Mouse (Mus musculus) gastrocnemius, postnatal 36 days (tissue): ENCODE measurements at regions not wholly inside any gene's neighbourhood (a gene's known extent, or its start where the extent isn't known, plus 50 kb on each side); places are given as distances from the start of the nearest gene placed in this dataset.

Source experiments
- DNase-seq, 2 experiments: peaks; one replicate each; pipeline ENCODE4 v3.0.0; 2022
- intact Hi-C: fragments of 180-260 bp; cut with DNase I; formaldehyde crosslinking; loops from one replicate; pipeline ENCODE4 v1.15.1; 2025

DNA sequence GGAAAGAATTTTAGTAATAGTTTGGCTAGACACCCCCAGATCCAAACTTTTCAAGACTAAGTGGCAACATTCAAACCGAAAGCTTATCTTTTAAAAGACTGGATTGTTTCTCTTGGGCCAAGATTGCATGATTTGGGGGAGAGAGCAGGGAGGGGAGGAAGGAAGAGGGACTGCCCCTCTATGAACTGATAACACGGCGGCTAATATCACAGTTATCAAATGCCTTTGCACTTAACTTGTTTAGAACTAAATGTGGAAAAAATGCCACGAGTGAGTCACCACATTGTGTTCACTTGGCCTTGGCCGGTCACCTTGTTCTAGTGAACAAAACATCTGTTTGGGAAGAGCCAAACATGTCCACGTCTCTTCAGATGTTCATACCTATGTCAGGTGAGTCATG is 92.3 kb downstream of the Tes start:
- DNase-seq = no peak
- intact Hi-C loops = no loop called here

DNA sequence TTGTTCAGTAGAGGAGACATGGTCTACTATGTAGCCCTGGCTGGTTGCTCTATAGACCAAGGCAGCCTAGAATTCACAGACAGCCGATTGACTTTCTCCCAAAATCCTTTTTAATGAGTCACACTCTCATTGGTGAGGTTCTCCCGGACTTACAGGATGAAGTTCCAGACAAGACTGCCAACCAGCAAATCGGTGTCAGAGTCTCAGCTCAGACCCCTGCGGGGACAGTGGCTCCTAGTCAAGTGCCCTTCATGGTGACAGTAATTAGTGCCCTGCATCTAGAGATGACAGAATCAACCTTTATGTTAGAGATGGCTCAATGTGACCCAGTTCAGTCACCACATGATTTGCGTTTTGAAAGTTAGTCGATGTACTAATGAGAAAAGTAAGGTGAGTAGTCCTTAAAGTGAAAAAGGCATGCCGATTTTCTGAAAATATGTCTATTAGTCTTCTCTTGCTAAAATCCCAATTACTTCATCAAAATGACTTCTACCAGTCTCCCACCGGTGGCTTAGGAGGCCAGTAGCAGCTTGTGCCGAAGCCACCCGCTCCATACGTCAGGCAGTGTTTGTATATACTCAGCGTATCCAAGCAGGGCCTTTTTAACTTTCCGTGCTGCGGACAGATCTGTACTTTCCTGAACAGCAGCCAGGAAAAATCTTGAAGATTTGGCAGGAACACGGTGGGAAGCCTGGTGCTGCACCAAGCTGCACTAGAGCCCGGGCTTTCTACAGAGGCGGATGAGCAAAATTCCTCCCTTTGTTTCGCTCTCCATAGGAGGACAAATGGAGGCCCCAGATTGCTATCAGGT is 105.2 kb downstream of the Tes start:
- intact Hi-C loops = no loop called here
- DNase-seq = peak; percentile 30 to 37

DNA sequence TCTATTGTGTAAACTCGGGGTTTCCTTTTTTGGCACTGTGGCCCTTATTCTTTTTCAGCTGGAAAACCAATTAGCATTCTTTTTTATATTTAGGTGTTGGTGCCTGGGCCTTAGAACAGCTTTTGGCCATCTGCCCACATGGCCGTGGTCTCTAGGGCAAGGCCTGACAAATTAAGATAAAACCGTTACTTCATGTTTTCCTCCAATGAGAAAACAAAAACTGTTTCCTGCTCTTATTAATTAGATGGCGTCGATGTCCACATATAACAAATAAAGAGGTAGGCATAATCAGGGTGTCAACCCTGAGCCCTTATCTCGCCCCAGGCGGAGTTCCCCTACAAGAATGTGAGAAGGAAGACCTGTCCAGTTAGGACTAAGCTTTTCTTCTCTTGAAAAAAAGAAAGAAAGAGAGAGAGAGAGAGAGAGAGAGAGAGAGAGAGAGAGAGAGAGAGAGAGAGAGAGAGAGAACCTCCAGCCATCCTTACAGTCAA is 105.9 kb downstream of the Tes start:
- peak in 1 of 2 experiments; percentile 61 for DNase-seq
- intact Hi-C loops = no loop called here

DNA sequence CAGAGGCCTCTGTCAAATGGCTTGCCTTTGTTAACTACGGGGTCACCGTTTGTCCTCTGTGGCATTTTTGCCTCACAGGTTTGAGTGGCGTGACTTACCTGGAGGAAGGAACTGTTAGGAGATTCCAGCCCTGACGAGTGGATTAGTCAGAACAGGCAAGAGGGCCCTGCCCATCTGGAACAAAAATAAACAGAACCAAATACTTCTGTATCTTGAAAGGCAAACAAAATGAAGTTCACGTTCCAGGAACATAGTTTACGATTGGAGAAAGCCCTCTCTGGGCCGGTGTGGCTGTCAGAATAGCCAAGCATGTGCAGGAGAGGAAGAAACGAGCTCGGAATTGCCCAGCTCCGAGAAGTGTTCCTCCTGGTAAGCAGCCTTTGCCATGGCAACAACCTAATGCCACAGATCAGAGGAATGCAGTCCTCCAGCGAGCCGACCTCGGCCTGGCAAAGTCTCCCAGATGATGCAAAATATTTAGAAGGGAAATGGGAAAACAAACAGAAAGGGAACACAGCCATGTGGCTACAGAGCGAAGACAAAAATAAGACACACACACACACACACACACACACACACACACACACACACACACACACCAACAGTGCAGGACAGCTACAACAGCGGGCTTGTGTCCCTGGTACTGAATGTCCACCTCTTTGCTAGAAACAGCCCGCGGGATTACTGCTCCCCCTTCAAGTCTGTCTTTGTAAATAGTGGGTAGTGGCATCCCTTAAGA is 106.5 kb downstream of the Tes start:
- intact Hi-C loops = no loop called here
- DNase-seq = peak in 1 of 2 experiments; percentile 32

DNA sequence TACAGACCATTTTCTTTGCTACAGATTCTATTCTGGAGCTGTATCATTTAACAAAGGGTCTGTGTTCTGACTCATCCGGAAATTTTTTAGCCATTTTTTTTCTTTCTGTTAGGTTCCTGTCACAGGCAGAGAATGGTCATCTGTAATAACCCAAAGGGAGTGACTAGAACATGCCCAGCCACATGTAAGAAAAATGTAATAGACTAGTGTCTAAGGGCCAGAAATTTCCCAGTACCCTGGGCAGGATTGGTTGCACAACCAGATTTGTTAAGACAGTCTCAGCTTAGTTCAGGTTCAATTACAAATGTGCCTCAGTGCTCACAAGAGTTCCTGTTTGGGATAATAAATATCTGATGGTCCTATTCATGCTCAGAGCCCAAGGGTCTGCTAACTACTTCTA is 107.1 kb downstream of the Tes start:
- intact Hi-C loops = no loop called here
- no peak for DNase-seq

DNA sequence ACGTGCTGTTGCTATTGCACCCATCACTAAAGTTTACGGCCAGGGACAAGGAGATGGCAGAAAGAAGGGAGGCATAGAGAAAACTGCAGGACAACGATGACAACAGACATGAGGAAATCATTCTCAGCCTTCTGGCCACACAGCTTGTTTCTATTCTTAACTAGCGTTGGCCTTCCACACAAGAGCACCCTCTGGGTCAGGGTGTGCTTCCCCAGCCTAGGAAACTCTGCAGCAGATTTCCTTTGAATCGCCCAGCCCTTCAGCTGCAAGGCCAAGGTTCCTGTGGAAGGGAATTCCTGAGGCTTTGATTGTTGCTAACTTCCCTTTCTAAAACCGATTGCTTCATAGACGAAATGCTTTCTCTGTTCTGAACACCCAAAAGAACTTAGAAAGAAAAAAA is 103.8 kb upstream of the Cav2 start:
- peak in 1 of 2 experiments; percentile 29 for DNase-seq
- intact Hi-C loops = no loop called here

DNA sequence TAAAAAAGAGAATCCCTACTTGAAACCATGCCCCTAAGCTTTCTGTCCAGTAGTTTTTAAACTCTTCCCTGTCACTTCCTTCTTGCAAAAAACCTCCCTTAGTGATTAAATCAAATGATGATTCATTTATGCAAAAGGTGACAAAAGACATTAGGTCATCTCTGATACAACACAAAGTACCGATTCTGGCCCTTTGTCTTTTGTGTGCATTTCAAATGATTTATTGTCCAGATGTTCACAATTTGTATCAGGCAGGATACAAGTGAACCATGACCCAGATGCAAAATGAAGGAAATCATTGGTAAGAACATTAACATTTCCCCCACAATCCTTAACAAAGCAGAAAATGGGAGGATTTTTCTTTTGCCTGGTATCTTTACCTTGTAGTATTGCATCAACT is 101.5 kb upstream of the Cav2 start:
- DNase-seq = no peak

DNA sequence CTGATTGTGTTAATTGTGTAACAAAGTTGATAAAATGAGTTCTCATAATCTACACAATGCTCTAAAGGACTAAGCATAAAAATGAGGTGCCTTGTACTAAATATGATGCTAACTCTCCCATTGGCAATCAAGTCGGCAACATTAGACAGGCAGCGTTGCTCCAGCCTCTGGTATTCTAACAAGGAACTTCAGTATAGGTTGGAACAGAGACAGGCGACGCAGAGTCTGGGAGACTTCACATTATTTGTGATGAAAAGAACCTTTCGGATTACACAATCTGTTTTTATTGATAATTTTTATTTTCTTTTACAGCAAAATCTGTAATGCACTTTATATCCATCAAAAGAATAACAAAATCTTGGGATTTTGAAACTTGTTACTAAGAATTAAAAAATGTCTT is 94.4 kb upstream of the Cav2 start:
- DNase-seq = no peak
- intact Hi-C loops = no loop called here

More for the DNA sequence above, 101.5 kb upstream of the Cav2 start:
- intact Hi-C loops = no loop called here

DNA sequence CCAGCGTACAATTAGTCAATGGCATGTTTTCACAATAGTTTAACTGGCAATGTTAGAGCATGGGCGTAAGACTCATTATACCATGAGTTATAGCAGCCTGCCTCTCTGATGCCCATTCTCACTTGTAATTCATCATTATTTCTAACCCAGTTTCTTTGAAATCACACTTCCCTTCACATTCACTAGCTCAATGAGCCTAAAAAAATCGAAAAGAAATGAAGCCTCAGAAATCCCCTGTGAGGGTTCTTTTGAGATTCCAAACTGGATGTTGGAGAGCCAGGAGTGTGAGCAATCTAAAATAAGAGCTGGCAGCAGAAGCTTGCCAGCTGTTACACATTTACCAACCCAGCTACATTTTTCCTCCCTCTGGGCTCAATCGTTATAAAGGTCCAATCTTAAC is 93.9 kb upstream of the Cav2 start:
- intact Hi-C loops = no loop called here
- no peak for DNase-seq

DNA sequence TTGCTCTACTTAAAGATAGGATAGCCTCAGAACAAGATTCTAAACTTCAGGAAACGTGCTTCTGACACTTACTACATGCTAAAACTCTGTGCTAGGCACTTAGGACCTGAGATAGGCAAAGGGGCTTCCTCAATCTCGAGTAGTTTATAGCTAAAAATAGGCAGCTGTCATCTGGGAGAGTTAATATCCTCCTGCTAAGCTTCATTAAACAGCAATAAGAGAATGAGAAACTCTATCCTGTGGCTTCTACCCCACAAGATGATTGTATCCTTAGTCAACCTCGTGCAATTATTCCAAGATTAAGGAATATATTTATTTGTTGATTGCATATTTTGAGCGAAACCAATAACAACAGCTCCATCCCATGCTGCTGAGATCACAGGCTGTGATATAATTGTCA is 85.4 kb upstream of the Cav2 start:
- DNase-seq = no peak
- intact Hi-C loops = no loop called here

DNA sequence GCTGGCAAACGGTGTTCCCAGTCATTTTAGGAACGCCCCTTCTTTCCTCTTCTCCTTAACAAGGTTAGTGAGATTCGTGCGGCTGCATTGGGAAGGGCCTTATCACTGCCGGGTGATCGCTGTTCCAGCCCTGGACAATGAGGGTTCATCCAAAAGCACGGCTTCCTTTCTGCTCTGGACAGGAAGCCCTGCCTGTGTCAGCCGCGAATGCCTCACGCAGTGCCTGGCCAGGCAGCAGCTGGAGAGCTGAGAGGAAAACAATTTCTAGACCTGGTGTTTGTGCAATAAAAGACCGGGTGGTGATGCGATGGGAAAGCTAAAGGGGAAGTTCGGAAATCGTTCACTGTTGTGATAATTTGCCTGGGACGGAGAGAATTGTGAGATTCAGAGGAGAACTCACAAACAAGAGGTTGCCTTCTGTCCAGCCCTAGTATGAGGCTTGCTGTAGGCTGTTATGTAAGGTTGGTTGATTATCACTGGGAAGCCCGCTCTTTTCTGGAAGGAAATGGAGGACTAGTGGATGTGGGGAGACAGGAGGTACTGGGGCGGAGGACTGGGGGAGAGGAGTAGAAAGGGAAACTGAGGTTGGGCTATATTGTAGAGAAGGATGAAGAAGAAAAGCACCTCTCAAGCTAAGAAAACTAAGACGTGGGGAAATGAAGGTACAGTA is 83.1 kb upstream of the Cav2 start:
- intact Hi-C loops = no loop called here
- peak; percentile 44 to 51 for DNase-seq

DNA sequence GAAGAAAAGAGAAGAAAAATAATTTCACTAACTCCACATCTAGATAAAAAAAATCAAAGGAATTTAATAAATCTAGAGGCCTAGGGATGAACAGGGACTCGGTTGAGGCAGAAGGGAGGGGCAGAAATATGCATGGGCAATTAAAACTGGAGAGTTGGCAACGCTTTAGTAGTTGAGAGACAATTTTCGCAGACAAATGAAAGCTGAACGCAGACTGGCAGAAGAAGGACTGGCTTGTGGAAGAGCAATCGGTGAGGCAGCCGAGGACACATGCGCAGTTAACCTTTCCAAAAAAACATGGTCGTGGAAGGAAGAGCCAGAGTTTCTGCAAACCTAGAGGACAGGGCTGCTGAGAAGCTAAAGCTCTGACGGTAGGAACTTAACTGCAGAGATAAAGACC is 82.1 kb upstream of the Cav2 start:
- no peak for DNase-seq
- intact Hi-C loops = no loop called here

DNA sequence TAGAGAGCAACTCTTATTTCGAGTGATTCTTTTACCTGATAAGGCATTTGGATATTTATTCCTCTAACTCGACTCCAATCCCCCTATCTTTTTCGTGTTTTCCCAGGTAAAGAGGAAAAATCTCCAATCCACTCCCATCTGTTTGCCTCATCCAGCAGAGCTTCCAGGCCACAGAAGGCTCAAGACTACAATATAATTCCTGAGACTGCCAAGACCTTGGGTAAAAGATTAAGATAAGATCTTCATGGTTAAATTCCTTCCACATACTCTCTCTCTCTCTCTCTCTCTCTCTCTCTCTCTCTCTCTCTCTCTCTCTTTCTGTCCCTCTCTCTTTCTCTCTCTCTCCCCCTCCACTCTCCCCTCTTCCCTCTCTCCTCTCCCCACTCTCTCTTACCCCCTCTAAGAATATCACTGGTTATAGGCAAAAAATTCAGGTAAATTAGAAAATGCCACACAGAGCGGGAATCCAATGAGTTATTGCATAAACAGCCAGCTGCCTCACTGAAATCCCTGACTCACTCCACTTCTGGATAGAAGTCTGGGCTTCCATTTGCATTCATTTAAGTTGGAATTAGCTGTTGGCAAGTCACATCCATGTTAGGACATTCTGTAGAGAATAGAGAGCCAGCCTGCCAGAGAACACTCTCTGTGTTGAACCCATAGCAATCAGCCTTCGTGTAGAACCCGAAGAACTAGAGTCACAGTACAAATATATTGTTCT is 78.9 kb upstream of the Cav2 start:
- intact Hi-C loops = no loop called here
- no peak for DNase-seq

DNA sequence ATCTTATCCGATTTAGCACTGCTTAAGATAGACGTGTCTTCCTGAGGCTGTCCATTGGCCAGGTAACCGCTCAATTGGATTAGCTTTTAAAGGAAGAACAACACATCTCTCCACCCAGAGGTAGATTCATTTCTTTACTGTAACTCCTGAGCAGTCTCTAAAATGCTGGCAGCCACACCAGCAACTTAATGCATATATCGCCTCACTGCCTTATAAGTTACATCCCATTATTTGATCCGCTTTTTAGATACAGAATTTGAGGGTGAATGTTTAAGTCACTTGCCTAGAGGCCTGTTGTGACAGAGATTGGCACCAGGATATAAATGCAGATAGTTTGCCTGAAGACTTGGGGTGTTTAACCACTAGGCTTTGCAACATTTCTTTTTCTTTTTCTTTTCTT is 77.7 kb upstream of the Cav2 start:
- intact Hi-C loops = no loop called here

DNA sequence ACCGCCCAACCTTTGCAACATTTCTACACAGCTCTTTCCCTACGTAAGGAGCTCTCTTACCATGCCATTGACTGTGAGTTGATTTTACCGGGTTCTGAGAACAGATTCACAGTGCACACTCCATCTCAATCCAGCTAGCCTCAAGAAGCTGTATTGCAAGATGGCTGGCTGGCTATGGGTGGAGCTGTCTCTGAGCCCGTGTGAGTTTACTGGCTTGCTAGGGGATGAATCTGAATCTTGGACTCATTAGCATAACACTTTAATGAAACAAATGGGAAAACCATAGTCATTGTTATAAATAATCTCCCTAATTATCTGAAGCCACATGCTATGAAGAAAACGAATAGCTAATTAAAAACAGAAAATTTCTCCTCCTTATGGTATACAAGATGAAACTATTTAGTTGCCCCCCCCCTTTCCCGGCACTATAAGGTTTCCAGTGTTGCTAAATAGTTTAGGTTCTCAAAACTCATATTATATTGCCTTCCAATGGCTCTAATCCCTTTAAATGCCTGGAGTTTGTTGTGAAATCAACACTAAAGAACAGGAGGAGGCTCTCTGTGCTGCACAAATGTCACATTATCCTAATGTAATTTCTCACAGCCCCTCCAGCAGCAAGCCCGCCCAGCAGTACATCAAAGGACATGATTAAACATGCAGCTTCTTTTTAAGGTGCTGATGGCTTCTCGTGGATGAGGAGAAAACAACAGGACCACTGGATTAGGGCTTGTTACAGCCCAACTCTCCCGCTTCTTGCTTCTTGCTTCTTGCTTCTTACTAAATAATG is 76.9 kb upstream of the Cav2 start:
- intact Hi-C loops = no loop called here
- no peak for DNase-seq

More for the DNA sequence above, 77.7 kb upstream of the Cav2 start:
- no peak for DNase-seq

DNA sequence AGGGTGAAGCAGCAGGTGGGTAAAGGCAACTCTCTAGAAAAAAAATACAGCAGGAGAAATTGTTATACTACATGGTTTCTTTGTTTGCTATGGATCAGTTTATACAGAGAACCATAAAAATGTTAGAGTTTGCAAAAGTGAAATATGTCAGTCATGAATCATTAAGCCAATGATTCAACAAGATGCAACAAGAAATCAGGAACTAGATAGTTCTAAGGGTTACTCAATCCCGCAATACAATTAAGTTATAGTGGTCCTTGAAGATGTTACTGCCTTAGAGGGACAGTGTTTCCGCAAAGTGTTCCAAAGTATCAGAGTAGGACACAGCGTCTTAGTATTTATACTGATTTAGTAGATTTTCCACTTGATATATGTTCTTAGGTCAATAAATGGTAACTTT is 74.1 kb upstream of the Cav2 start:
- DNase-seq = no peak
- intact Hi-C loops = no loop called here

DNA sequence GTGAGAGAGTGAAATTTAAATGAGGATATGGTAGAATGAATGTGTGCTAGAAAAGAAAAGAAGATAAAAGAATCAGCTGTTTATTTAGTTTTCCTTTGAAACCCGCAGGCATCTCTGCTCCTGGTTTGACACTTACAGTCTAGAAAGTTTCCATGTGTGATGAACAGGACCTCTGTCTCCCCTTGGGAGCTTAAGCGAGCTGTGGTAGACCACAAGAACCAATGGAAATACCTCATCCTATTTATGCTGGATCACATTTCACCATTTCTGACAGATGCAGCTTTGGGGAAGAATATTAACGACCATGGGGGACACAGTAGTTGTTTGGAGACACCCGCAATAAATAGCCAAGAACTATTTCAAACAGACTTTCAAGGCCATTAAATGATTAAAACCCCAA is 71.2 kb upstream of the Cav2 start:
- intact Hi-C loops = no loop called here
- no peak for DNase-seq

DNA sequence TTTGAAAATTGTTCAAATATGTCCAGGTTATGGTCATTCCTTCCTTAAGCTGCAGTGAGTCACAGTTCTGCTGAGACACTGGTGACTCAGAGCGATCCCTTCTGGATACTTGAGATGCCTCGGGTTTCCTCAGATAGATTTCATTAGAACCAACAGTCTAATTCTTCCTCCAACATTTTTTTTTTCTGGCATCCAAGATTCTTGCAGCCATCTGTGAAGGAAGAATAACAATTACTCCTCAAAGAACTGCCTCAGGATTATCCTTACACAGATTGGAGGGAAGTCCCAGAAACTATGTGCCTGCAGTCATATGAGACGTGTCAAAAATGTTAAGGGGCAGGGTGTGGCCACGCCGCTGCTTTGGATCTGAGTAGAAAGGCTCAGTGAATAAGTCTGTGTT is 69.6 kb upstream of the Cav2 start:
- intact Hi-C loops = no loop called here
- no peak for DNase-seq

DNA sequence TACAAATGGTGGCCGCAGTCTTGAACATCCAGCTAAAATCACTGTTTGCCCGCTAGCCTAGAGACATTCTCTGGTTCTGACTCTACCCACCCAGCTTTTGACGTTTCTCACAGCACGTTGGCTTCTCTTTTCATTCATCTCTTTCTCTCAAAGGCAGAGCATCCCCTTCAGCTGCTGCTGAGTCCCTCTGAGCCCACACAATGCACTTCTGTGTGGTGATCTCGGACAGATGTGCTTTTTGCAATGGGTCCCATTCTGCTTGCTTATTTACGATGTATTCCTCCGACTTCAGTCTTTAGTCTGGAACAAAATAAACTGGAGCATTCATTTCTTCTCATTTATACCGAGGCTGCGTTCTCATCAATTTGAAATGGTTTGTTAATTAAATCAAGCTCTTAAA is 66.2 kb upstream of the Cav2 start:
- no peak for DNase-seq
- intact Hi-C loops = no loop called here

DNA sequence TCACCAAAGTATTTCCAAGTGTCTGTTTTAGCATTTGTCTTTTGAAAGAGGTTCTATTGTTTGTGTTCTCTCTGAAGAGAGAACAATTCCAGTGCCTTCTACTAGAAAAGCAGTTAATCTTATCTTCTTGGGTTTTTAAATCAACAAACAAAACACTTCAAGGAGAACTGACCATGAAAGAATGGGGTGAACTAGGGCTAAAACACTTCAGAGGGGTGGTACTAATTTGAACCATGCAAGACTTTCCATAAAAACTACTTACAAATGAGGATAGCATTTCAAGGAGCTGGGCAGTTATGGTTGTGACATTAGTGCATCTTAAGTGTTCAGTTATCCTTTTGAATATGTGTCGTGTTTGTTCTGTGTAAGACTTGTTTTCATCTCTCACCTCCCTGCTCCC is 64.5 kb upstream of the Cav2 start:
- intact Hi-C loops = no loop called here
- no peak for DNase-seq
